Mouse (Mus musculus) effector memory CD4-positive, alpha-beta T cell, adult 5 months (primary cell): ENCODE results near the gene Pax8. TPM values are rescaled to one million over a fixed set of nuclear protein-coding genes. Genes with fewer than 3 reads are reported as not detected.

Experiments
- polyA plus RNA-seq: library from polyadenylated mRNA; unstranded; fragments of 100-300 nt; shearing (Covaris generic); gene quantifications from one replicate; pipeline ENCODE4 v1.2.1, GENCODE M21; 2017

Pax8 gene
- polyA plus RNA-seq, result 0.11 TPM

DNA sequence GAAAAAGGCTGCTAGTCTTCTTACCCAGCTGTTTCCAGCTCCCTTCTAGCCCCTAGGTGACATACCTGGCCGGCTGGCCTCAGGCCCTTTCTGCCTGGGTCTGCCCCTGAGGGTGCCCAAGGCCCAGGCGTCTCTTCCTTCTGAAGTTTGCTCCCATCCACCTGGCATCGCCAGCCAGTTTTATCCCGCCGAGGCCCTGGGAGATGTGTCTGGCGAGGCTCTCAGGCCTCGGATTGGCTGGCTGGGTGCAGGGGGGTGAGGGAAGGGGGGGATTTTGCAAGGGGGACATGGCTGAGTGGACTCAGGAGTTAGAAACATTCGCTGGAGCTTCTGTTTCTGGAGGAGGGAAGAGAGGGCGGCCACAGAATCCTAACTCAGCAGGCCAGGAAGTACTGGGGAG lies at the start of gene Pax8:
TSS of gene Pax8 (minus strand) at position 180 of the 400 bp plus-strand sequence.

Other genes with a start within 250 kb of the Pax8 start
- not detected for gene Il1f5, start 198.6 kb downstream of the Pax8 start, polyA plus RNA-seq
- not detected for gene Il1f10, start 184.4 kb downstream of the Pax8 start, polyA plus RNA-seq
- gene Il1rn, start 138.7 kb downstream of the Pax8 start, polyA plus RNA-seq, result 0.60 TPM
- gene Psd4, start 108.0 kb downstream of the Pax8 start, polyA plus RNA-seq, result 105 TPM